Mouse (Mus musculus) spleen, postnatal 36 days (tissue): ENCODE measurements around the gene H2-DMb1.
A peak's percentile ranks its signal among the peaks of the same experiment; 100 is the strongest.

Experiments used
- DNase-seq, 2 experiments: peaks; one replicate each; pipeline ENCODE4 v3.0.0; 2022; ENCODE audit warnings: low spot score in 2 of 2, mixed read lengths in 1 of 2

H2-DMb1 gene

GRCm38 (mm10) chr17:34123111-34123510, 29.8 kb upstream of the H2-DMb1 start:
- DNase-seq: no peak

- no peak for DNase-seq
Measured at GRCm38 (mm10) chr17:34123518-34123917, 29.4 kb upstream of the H2-DMb1 start.

- no peak for DNase-seq
Measured at GRCm38 (mm10) chr17:34124649-34125048, 28.2 kb upstream of the H2-DMb1 start.

- DNase-seq: no peak
Measured at GRCm38 (mm10) chr17:34126826-34127420, 25.9 kb upstream of the H2-DMb1 start.

GRCm38 (mm10) chr17:34127475-34127874, 25.4 kb upstream of the H2-DMb1 start:
- DNase-seq: peak; percentile 87

GRCm38 (mm10) chr17:34128264-34128937, 24.5 kb upstream of the H2-DMb1 start:
- DNase-seq: no peak

GRCm38 (mm10) chr17:34128944-34129791, 23.7 kb upstream of the H2-DMb1 start:
- DNase-seq: no peak

GRCm38 (mm10) chr17:34130073-34130947, 22.6 kb upstream of the H2-DMb1 start:
- DNase-seq: no peak

- DNase-seq: no peak
Measured at GRCm38 (mm10) chr17:34131911-34132310, 21.0 kb upstream of the H2-DMb1 start.

GRCm38 (mm10) chr17:34133289-34133688, 19.6 kb upstream of the H2-DMb1 start:
- DNase-seq: no peak

GRCm38 (mm10) chr17:34134451-34134850, 18.4 kb upstream of the H2-DMb1 start:
- no peak for DNase-seq

- peak; percentile 97 to 98 for DNase-seq
Measured at GRCm38 (mm10) chr17:34135297-34136224, 17.3 kb upstream of the H2-DMb1 start.

GRCm38 (mm10) chr17:34137601-34138000, 15.3 kb upstream of the H2-DMb1 start:
- DNase-seq: no peak

GRCm38 (mm10) chr17:34138655-34139054, 14.2 kb upstream of the H2-DMb1 start:
- no peak for DNase-seq

- DNase-seq: no peak
Measured at GRCm38 (mm10) chr17:34139416-34139815, 13.5 kb upstream of the H2-DMb1 start.

GRCm38 (mm10) chr17:34140240-34140639, 12.6 kb upstream of the H2-DMb1 start:
- DNase-seq: no peak

- DNase-seq: no peak
Measured at GRCm38 (mm10) chr17:34141448-34141847, 11.4 kb upstream of the H2-DMb1 start.

GRCm38 (mm10) chr17:34142456-34143010, 10.3 kb upstream of the H2-DMb1 start:
- DNase-seq: no peak

GRCm38 (mm10) chr17:34143033-34143432, 9.8 kb upstream of the H2-DMb1 start, which contains the start of gene H2-DMb2:
H2-DMb2 (plus strand) TSS chr17:34143307.
- DNase-seq: peak; percentile 98

- DNase-seq: peak; percentile 65 to 67
Measured at GRCm38 (mm10) chr17:34143461-34143860, 9.4 kb upstream of the H2-DMb1 start.
